Mouse (Mus musculus) midbrain, embryonic 11.5 days (tissue): ENCODE data around the gene Ctrc. TPM values are rescaled to one million over a fixed set of nuclear protein-coding genes. Genes with fewer than 3 reads are reported as not detected.

Experiments used
- ATAC-seq: fragments of 200-750 bp; cut with Nextera tagmentation; 2 replicates; pipeline ENCODE4 v1.8.0; 2017; ENCODE audit warnings: moderate TSS enrichment, moderate library complexity; ENCODE audit not compliant: low FRiP score
- DNase-seq: peaks from one replicate; pipeline ENCODE4 v3.0.0; 2015; ENCODE audit warnings: low spot score; ENCODE audit errors: missing footprints
- H3K27ac ChIP-seq: fragments of 300-500 bp; sonication (generic); 2 replicates; pipeline ENCODE4 v1.5.1; 2014; ENCODE audit warnings: low read depth, low read length
- H3K27me3 ChIP-seq: fragments of 300-500 bp; sonication (generic); 2 replicates; pipeline ENCODE4 v1.6.1; 2014; ENCODE audit warnings: mild to moderate bottlenecking, low read length, moderate library complexity, mixed read lengths; ENCODE audit not compliant: control insufficient read depth, insufficient read depth
- H3K36me3 ChIP-seq: fragments of 300-500 bp; sonication (generic); 2 replicates; pipeline ENCODE4 v1.6.1; 2014; ENCODE audit warnings: mild to moderate bottlenecking, low read length, moderate library complexity, mixed read lengths; ENCODE audit not compliant: control insufficient read depth, insufficient read depth
- H3K4me1 ChIP-seq: fragments of 300-500 bp; sonication (generic); 2 replicates; pipeline ENCODE4 v1.6.1; 2014; ENCODE audit warnings: low read length; ENCODE audit not compliant: control insufficient read depth, insufficient read depth
- H3K4me2 ChIP-seq: fragments of 300-500 bp; sonication (generic); 2 replicates; pipeline ENCODE4 v1.6.1; 2014; ENCODE audit warnings: mild to moderate bottlenecking, moderate library complexity
- H3K4me3 ChIP-seq: fragments of 300-500 bp; sonication (generic); 2 replicates; pipeline ENCODE4 v1.5.1; 2014; ENCODE audit warnings: low read depth, low read length
- H3K9ac ChIP-seq: fragments of 300-500 bp; sonication (generic); 2 replicates; pipeline ENCODE4 v1.6.1; 2014; ENCODE audit warnings: low read length
- H3K9me3 ChIP-seq: fragments of 300-500 bp; sonication (generic); 2 replicates; pipeline ENCODE4 v1.6.1; 2016; ENCODE audit warnings: low read length; ENCODE audit not compliant: control insufficient read depth
- WGBS: fragments of 180-500 bp; shearing (Covaris S2); extraction: QIAGEN DNeasy Blood & Tissue Kit; methylation state at CpG from one replicate; pipeline ENCODE4 v1.1.7; 2014; 5-methylcytosine and 5-hydroxymethylcytosine counted together
- polyA plus RNA-seq: library from polyadenylated mRNA; unstranded; fragments of >200 nt; fragmentation: Nextera tagmentation; extraction: Ambion mirVana; gene quantifications from 2 replicates; pipeline ENCODE4 v1.2.1, GENCODE M21; 2014

Gene Ctrc
- polyA plus RNA-seq, 1 experiment from 2014 or later: not detected

DNA sequence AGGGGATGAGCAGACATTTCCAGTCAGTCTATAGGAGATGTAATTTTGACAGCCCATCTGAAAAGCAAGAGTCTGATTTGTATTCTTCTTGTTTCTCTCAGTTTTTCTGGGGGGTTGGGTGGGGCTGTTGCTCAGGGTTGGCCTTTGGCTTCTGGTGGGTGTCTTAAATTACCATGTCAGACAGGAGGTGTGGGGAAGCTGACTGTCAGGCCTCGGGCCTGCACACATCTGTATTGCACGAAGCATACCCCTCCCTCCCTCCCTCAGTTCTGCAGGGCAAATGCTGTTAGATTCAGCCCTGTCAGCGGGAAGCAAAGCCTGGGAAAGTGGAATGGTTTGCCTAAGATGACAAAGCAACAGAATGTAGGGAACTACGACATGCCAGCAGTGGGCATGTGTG, 49.2 kb downstream of the Ctrc start:
- H3K27ac ChIP-seq: no peak overlapping the region
- H3K9me3 ChIP-seq: no peaks in the 10 kb centered on the region
- peaks cover 3% of the 10 kb centered on the region for H3K4me1 ChIP-seq
- H3K4me2 ChIP-seq: no peak overlapping the region
- ATAC-seq (no peak), DNase-seq (no peak)
- no peaks in the 10 kb centered on the region for H3K27me3 ChIP-seq
- no peak overlapping the region for H3K9ac ChIP-seq
- H3K4me3 ChIP-seq: no peak overlapping the region
- no peaks in the 10 kb centered on the region for H3K36me3 ChIP-seq
- 91% methylated on average over 4 of the region's 4 CpGs for WGBS

DNA sequence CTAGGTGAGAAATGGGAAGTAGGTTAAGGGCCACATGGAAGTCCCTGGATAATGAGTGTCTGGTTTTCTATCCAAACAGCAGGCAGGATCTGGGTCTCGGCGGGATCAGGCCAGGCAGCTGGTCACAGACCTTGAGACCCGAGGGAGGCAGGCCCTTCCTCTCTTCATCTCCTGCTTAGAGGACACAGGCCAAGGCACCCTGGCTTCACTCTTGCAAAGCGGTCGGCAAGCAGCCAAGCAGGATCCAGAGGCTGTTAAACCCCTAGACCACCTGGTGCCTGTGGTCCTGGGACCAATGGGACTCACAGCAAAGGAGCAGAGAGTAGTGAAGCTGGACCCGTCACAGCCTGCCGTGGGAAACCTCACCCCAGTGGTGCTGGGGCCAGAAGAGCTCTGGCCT, 49.8 kb downstream of the Ctrc start:
- Histone ChIP-seq H3K9me3 (no peaks in the 10 kb centered on the region), H3K9ac (no peak overlapping the region), H3K4me2 (no peak overlapping the region), H3K36me3 (no peaks in the 10 kb centered on the region), H3K27ac (no peak overlapping the region), H3K4me3 (no peak overlapping the region), H3K27me3 (no peaks in the 10 kb centered on the region), H3K4me1 (peaks cover 3% of the 10 kb centered on the region)
- ATAC-seq: no peak
- no peak for DNase-seq
- whole genome bisulfite sequencing: 85% methylated on average over 7 of the region's 7 CpGs

DNA sequence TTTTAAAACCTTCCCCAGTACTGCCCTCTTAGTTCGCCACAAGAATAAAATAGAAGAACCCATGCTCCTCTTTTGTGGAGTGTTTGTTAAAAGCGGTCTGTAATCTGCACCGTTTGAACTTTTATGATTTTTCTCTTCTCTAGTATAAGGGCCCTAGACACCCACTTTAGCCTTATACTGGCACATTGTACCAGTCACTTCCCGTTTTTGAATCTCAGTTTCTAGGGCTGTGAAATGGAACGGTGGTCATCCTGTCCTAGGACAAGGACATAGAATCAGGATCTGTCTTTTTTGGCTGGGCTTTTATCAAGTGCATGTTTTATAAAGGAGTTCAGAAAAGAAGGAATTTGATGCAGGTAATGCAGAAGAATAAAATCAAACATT, 52.0 kb downstream of the Ctrc start:
- no peak for ATAC-seq
- H3K9ac ChIP-seq: peak overlapping the region; percentile 75

DNA sequence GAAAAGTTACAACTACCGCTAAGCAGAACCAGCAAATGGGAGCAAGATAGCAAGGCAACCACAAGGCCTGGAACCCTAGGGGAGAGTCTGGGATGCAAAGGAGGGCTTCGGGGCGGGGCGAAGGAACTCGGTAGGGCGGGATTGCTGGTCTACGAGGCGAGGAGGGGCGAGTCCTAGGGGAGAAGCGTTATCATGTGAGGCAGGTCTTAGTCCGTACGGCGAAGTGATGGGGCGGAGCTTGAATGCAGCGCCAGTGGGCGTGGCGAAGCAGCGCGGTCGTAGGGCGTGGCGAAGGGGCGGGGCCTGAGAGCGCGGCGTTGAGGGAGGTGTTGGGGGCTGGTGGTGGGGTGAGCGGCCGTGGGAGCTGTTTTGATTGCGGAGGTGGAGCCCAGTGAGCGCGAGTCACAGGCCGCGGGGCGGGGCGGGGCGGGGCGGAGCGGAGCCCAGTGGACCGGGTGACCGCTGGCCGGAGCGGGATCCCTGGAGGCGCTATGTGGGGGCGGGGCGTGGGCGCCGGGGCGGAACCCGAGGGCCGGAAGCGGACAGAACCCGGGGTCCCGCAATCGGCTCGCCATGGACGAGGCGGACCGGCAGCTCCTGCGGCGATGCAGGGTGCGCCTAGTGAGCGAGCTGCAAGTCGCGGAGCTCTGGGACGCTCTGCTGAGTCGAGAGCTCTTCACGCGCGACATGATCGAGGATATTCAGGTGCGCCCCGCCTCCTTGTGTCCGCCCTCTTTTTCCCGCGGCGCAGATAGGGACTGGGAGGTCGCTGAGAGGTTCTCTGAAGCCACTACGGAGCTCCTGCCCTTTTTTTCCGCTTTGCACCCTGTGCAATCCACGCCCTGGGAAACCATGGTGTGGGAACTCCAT, 52.6 kb downstream of the Ctrc start, which contains the start of gene Casp9:
Casp9 (plus strand) TSS at position 331 of the 870 bp plus-strand sequence.
- peaks cover 8% of the 10 kb centered on the region for H3K4me1 ChIP-seq
- DNase-seq: peak; percentile 100
- ATAC-seq: peak; percentile 81

More for the DNA sequence above, 52.0 kb downstream of the Ctrc start:
- Histone ChIP-seq H3K4me1 (peaks cover 8% of the 10 kb centered on the region), H3K4me3 (peak overlapping the region; percentile 78), H3K9me3 (no peaks in the 10 kb centered on the region), H3K27ac (peak overlapping the region; percentile 78), H3K36me3 (no peaks in the 10 kb centered on the region), H3K4me2 (peak overlapping the region; percentile 51), H3K27me3 (no peaks in the 10 kb centered on the region)
- WGBS: 23% methylated on average over 5 of the region's 5 CpGs
- no peak for DNase-seq

DNA sequence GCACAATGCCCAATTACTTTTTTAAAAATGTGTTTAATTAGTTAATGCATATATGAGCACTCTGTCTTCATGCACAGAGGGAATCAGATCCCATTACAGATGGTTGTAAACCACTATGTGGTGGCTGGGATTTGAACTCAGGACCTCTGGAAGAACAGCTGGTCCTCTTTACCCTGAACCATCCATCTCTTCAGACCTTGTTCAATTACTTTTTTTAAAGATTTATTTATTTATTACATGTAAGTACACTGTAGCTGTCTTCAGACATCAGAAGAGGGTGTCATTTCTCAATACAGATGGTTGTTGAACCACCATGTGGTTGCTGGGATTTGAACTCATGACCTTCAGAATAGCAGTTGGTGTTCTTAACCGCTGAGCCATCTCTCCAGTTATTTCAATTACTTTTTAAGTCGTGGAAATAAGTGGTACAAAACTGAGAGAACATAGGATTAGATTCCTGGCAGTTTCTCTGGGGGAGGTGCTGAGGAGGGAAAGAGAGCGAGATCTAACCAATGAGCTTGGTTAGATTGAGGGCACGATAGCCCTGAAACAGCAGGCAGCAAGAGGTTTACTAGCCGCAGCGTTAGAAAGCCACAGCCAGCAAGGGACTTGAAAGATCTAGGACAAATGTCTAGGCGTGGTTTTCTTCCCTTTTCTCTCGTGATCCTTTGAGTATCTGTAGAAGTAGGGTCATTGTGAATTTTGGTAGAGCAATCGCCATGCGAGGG, 53.4 kb downstream of the Ctrc start:
- Histone ChIP-seq H3K4me1 (peaks cover 8% of the 10 kb centered on the region), H3K9ac (peak overlapping the region; percentile 22; the same call in 1 of the 2 replicates), H3K36me3 (no peaks in the 10 kb centered on the region; the same call in 1 of the 2 replicates), H3K4me3 (peak overlapping the region; percentile 78), H3K9me3 (no peaks in the 10 kb centered on the region), H3K27me3 (no peaks in the 10 kb centered on the region), H3K27ac (peak overlapping the region; percentile 1), H3K4me2 (peak overlapping the region; percentile 51)
- DNase-seq (peak; percentile 86), ATAC-seq (no peak)
- WGBS: 14% methylated on average over 10 of the region's 10 CpGs

More for the DNA sequence above, 52.6 kb downstream of the Ctrc start, which contains the start of gene Casp9:
- under 1% methylated on average over 69 of the region's 80 CpGs for WGBS
- Histone ChIP-seq H3K4me2 (peak within 1 kb of the TSS; percentile 51), H3K27ac (peak within 1 kb of the TSS; percentile 78), H3K27me3 (no peaks in the 10 kb centered on the region), H3K9ac (peak within 1 kb of the TSS; percentile 75), H3K36me3 (no peaks in the 10 kb centered on the region), H3K4me3 (peak within 1 kb of the TSS; percentile 78), H3K9me3 (no peaks in the 10 kb centered on the region)

DNA sequence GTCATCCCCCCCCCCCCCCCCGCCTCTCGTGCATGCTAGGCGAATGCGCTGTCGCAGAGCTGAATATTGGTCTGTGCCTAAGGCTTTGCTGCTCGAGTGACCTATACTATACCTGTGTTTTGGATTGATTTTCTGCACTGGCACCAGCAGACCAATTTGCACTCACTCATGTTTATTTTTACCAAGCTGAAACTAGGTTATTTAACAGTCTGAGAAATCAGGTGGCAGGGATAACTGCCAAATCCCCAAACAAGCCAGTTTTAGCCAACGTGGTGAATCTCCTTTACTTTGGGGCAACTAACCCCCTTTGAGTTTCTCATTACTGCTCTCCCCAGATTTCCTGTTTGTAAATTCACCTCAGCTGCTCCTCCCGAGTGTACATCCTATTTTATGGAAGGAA, 54.2 kb downstream of the Ctrc start:
- no peak overlapping the region for H3K9ac ChIP-seq
- no peaks in the 10 kb centered on the region for H3K9me3 ChIP-seq
- H3K4me2 ChIP-seq: no peak overlapping the region
- DNase-seq (no peak), ATAC-seq (no peak)
- no peak overlapping the region for H3K27ac ChIP-seq
- WGBS: 88% methylated on average over 8 of the region's 8 CpGs
- no peak overlapping the region for H3K4me3 ChIP-seq
- H3K4me1 ChIP-seq: peaks cover 8% of the 10 kb centered on the region
- H3K36me3 ChIP-seq: no peaks in the 10 kb centered on the region; the same call in 1 of the 2 replicates
- no peaks in the 10 kb centered on the region for H3K27me3 ChIP-seq

DNA sequence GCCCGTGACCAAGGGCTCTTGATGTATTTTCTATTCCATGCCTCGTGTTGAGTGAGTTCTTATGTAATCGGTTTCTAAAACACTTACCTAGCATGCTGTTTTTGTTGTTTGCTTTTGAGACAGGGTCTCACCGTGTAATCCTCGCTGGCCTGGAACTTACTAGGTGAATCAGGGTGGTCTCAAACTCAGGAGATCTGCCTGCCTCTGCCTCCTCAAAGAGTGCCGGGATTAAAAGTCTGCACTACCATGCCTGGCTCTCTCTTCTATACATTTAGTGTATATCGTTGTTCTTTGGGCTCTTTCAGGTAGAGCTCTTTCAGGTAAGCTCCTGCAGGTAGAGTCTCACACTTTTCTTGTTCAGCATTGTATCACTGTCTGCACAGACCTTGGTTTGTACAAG, 54.7 kb downstream of the Ctrc start:
- 92% methylated on average over 7 of the region's 7 CpGs for WGBS
- H3K4me2 ChIP-seq: no peak overlapping the region
- ATAC-seq: no peak

DNA sequence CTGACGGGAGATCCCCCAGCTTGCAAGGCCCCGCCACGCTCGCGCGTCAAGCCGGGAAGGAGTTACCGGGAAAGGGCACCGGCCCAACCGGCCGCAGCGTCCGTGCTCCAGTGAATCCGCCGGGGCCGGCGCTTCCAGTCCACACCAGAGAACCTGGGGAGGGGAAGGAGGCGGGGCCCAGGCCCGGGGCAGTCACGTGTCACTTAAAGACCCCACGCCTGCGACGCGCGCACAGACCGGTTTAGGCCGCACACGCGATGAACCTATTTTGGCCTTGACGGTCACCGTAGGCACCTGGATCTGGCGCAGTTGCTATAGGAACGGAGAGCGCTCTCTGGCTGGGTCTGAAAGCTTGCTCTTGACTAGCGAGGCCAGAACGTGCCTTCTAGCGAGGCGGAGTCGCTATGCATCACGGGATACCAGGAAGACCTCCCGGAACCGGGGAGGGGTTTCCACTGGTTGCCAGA, 55.6 kb downstream of the Ctrc start, which contains the start of gene Dnajc16:
Dnajc16 (minus strand) TSS at position 408 of the 467 bp plus-strand sequence.
- Histone ChIP-seq H3K27me3 (no peaks in the 10 kb centered on the region), H3K9me3 (no peaks in the 10 kb centered on the region), H3K4me1 (peaks cover 8% of the 10 kb centered on the region), H3K4me2 (peak within 1 kb of the TSS; percentile 76), H3K27ac (peak within 1 kb of the TSS; percentile 41; the same call in 1 of the 2 replicates), H3K4me3 (peak within 1 kb of the TSS; percentile 83), H3K36me3 (no peaks in the 10 kb centered on the region; the same call in 1 of the 2 replicates), H3K9ac (peak within 1 kb of the TSS; percentile 91)
- peak; percentile 99 for DNase-seq
- WGBS: under 1% methylated on average over 40 of the region's 42 CpGs
- ATAC-seq: peak; percentile 92

More for the DNA sequence above, 54.7 kb downstream of the Ctrc start:
- Histone ChIP-seq H3K9me3 (no peaks in the 10 kb centered on the region), H3K4me1 (peaks cover 8% of the 10 kb centered on the region), H3K9ac (no peak overlapping the region), H3K36me3 (no peaks in the 10 kb centered on the region; the same call in 1 of the 2 replicates), H3K4me3 (no peak overlapping the region), H3K27me3 (no peaks in the 10 kb centered on the region), H3K27ac (no peak overlapping the region)
- DNase-seq: no peak
